Mouse (Mus musculus) heart, postnatal 0 days (tissue): ENCODE measurements around the gene Cyp4f37. TPM values are rescaled to one million over a fixed set of nuclear protein-coding genes. Genes with fewer than 3 reads are reported as not detected.
"Not testable (repeated sequence)": the region's sequence is repeated elsewhere in the genome, so short reads cannot be mapped to it uniquely, and the experiment has no call there.

Experiments
- ATAC-seq: fragments of 200-750 bp; cut with Nextera tagmentation; 2 replicates; pipeline ENCODE4 v1.8.0; 2017; ENCODE audit warnings: low read depth, moderate number of reproducible peaks, moderate library complexity; ENCODE audit not compliant: insufficient read depth
- DNase-seq: peaks from one replicate; pipeline ENCODE4 v3.0.0-alpha.2; 2016; ENCODE audit warnings: low spot score
- H3K27ac ChIP-seq: fragments of 300-500 bp; sonication (generic); 2 replicates; pipeline ENCODE4 v1.5.1; 2014; ENCODE audit warnings: low read depth, mild to moderate bottlenecking
- H3K27me3 ChIP-seq: fragments of 300-500 bp; sonication (generic); 2 replicates; pipeline ENCODE4 v1.6.1; 2014; ENCODE audit warnings: low read length, mixed read lengths; ENCODE audit not compliant: control insufficient read depth, insufficient read depth
- H3K36me3 ChIP-seq: fragments of 300-500 bp; sonication (generic); replicated peaks from 2 replicates; pipeline ENCODE4 v1.6.1; 2014; ENCODE audit warnings: low read length, mixed read lengths; ENCODE audit not compliant: control insufficient read depth, insufficient read depth
- H3K4me1 ChIP-seq: fragments of 300-500 bp; sonication (generic); 2 replicates; pipeline ENCODE4 v1.6.1; 2014; ENCODE audit warnings: antibody characterized with exemption; ENCODE audit not compliant: control insufficient read depth, insufficient read depth
- H3K4me2 ChIP-seq: fragments of 300-500 bp; sonication (generic); 2 replicates; pipeline ENCODE4 v1.6.1; 2014; ENCODE audit warnings: low read depth, mild to moderate bottlenecking, low read length, moderate library complexity
- H3K4me3 ChIP-seq: fragments of 300-500 bp; sonication (generic); 2 replicates; pipeline ENCODE4 v1.5.1; 2014; ENCODE audit warnings: low read depth, low read length
- H3K9ac ChIP-seq: fragments of 300-500 bp; sonication (generic); replicated peaks from 2 replicates; pipeline ENCODE4 v1.6.1; 2014; ENCODE audit warnings: low read depth, low read length, mixed read lengths
- H3K9me3 ChIP-seq: fragments of 300-500 bp; sonication (generic); replicated peaks from 2 replicates; pipeline ENCODE4 v1.6.1; 2016; ENCODE audit warnings: low read length; ENCODE audit not compliant: control insufficient read depth
- CTCF ChIP-seq: IDR thresholded peaks from 2 replicates; pipeline ENCODE4 v1.5.1; 2016; ENCODE audit warnings: antibody characterized with exemption, control low read depth, low read depth
- EP300 ChIP-seq: IDR thresholded peaks from 2 replicates; pipeline ENCODE4 v1.6.1; 2016; ENCODE audit warnings: antibody characterized with exemption, low read depth
- WGBS: fragments of 180-500 bp; shearing (Covaris S2); extraction: QIAGEN DNeasy Blood & Tissue Kit; methylation state at CpG from one replicate; pipeline ENCODE4 v1.1.7; 2014; 5-methylcytosine and 5-hydroxymethylcytosine counted together
- polyA plus RNA-seq: library from polyadenylated mRNA; unstranded; fragments of >200 nt; fragmentation: Nextera tagmentation; extraction: Ambion mirVana; gene quantifications from 2 replicates; pipeline ENCODE4 v1.2.1, GENCODE M21; 2015
- total RNA-seq: library from RNA; depleted of rRNA; stranded (reverse); fragments of >200 nt; gene quantifications from 2 replicates; pipeline ENCODE4 v1.2.3, GENCODE M21; 2014; ENCODE audit warnings: low replicate concordance

Cyp4f37 gene
- total and polyA plus RNA-seq, 2 experiments from 2014 or later = not detected

DNA sequence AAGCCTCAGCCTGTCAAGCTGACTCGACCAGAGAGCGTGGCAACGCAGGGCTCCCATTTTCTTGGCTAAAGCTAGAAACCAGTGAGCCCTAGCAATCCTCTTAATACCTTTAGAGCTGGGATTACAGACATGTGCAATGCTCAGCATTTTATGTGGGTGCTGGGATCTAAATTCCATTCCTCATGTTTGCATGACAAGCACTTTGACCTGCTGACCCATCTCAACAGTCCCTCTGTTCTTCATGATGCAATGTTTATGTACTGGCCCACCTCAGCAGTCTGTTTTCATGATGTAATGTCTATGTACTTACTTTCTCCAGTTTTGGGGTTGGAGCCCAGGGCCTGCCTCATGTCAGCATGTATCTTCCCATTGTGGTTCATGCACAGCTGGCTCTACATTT lies 10.2 kb upstream of the Cyp4f37 start:
- WGBS = 79% methylated on average over 3 of the region's 3 CpGs
- no peaks in the 10 kb centered on the region for H3K27me3 ChIP-seq
- H3K27ac ChIP-seq = no peak overlapping the region
- no peaks in the 10 kb centered on the region for H3K36me3 ChIP-seq
- H3K9ac ChIP-seq = no peak overlapping the region
- H3K4me3 ChIP-seq = no peak overlapping the region
- no peaks in the 10 kb centered on the region for H3K4me1 ChIP-seq
- no peak for ATAC-seq
- H3K4me2 ChIP-seq = no peak overlapping the region
- no peak for DNase-seq
- TF ChIP-seq CTCF (no peak), EP300 (no peak)
- no peaks in the 10 kb centered on the region for H3K9me3 ChIP-seq

- DNase-seq (no peak), ATAC-seq (no peak)
- H3K4me3 ChIP-seq = no peak overlapping the region
- 58% methylated on average over 3 of the region's 3 CpGs for WGBS
- H3K9ac ChIP-seq = no peak overlapping the region
- TF ChIP-seq CTCF (no peak), EP300 (no peak)
- H3K9me3 ChIP-seq = no peaks in the 10 kb centered on the region
- H3K27ac ChIP-seq = no peak overlapping the region
- H3K36me3 ChIP-seq = no peaks in the 10 kb centered on the region
- no peaks in the 10 kb centered on the region for H3K27me3 ChIP-seq
- H3K4me1 ChIP-seq = no peaks in the 10 kb centered on the region
- no peak overlapping the region for H3K4me2 ChIP-seq
Measured at GRCm38 (mm10) chr17:32612417-32612816, 8.7 kb upstream of the Cyp4f37 start.

DNA sequence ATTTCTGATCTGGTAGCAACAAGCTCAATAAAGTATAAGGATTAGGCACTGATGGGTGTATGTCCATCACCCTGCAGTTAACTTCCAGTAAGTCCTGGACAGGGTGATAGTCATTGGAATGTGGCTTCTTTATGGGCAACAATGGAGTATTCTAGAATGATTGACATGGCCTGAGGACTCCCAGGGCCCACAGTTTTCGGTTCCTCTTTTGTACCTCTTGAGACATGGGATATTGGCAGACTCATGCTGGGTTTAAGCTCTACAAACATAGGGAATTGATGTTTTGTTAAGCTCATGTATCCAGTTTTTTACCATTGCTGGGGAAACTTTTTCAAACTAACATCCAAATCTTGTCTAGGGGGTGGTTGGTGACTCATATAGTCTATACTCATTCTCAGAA lies 3.9 kb upstream of the Cyp4f37 start:
- H3K36me3 ChIP-seq = no peaks in the 10 kb centered on the region
- ATAC-seq (no peak), DNase-seq (no peak)
- 58% methylated on average over 1 of the region's 1 CpGs for WGBS
- TF ChIP-seq EP300 = no peak
- TF ChIP-seq CTCF = no peak
- H3K9ac ChIP-seq = no peak overlapping the region
- H3K4me2 ChIP-seq = no peak overlapping the region
- H3K27me3 ChIP-seq = no peaks in the 10 kb centered on the region
- H3K9me3 ChIP-seq = peaks cover 14% of the 10 kb centered on the region
- no peak overlapping the region for H3K27ac ChIP-seq
- no peaks in the 10 kb centered on the region for H3K4me1 ChIP-seq
- H3K4me3 ChIP-seq = no peak overlapping the region

DNA sequence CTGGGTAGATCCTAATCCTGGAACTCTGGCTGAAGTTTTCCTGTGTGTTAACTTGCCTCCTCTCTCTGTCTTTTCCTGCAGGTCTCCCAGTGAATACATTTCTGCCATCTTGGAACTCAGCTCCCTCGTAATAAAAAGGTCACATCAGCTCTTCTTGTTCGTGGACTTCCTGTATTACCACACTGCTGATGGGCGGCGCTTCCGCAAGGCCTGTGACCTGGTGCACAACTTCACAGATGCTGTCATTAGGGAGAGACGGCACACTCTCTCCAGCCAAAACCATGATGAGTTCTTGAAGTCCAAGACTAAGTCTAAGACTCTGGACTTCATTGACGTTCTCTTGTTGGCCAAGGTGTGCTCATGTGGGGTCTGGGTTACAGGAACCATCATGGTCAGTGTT lies 8.6 kb downstream of the Cyp4f37 start:
- not testable (repeated sequence) for H3K4me1 ChIP-seq, H3K27me3 ChIP-seq, H3K9ac ChIP-seq, ATAC-seq, DNase-seq, H3K36me3 ChIP-seq, H3K9me3 ChIP-seq, H3K27ac ChIP-seq, H3K4me3 ChIP-seq, H3K4me2 ChIP-seq
- 71% methylated on average over 7 of the region's 7 CpGs for WGBS

- 62% methylated on average over 3 of the region's 3 CpGs for WGBS
- TF ChIP-seq EP300 = no peak
- TF ChIP-seq CTCF = no peak
- H3K4me2 ChIP-seq = no peak overlapping the region
- ATAC-seq = no peak
- no peak overlapping the region for H3K4me3 ChIP-seq
- no peaks in the 10 kb centered on the region for H3K9me3 ChIP-seq
- H3K36me3 ChIP-seq = no peaks in the 10 kb centered on the region
- H3K27ac ChIP-seq = no peak overlapping the region
- no peak for DNase-seq
- 0 out of 2 replicates have a peak, but pooled peaks cover 3% of the 10 kb centered on the region for H3K4me1 ChIP-seq
- no peaks in the 10 kb centered on the region for H3K27me3 ChIP-seq
- H3K9ac ChIP-seq = no peak overlapping the region
Measured at GRCm38 (mm10) chr17:32631936-32632335, 10.8 kb downstream of the Cyp4f37 start.

GRCm38 (mm10) chr17:32634242-32634971 lies 13.3 kb downstream of the Cyp4f37 start:
- H3K4me2 ChIP-seq = peak overlapping the region; percentile 59
- not testable (repeated sequence) for H3K36me3 ChIP-seq, H3K27ac ChIP-seq, DNase-seq, H3K9me3 ChIP-seq, H3K4me1 ChIP-seq, H3K27me3 ChIP-seq, H3K9ac ChIP-seq, ATAC-seq
- peak overlapping the region; percentile 31 for H3K4me3 ChIP-seq
- WGBS = 87% methylated on average over 8 of the region's 9 CpGs
